Mouse (Mus musculus): ENCODE measurements around the gene Rnf207.

Gene Rnf207

GRCm38 (mm10) chr4:152294188-152294929 lies 24.4 kb downstream of the Rnf207 start:
- no peak for DNase-seq (ENCODE audit: low spot score)

DNA sequence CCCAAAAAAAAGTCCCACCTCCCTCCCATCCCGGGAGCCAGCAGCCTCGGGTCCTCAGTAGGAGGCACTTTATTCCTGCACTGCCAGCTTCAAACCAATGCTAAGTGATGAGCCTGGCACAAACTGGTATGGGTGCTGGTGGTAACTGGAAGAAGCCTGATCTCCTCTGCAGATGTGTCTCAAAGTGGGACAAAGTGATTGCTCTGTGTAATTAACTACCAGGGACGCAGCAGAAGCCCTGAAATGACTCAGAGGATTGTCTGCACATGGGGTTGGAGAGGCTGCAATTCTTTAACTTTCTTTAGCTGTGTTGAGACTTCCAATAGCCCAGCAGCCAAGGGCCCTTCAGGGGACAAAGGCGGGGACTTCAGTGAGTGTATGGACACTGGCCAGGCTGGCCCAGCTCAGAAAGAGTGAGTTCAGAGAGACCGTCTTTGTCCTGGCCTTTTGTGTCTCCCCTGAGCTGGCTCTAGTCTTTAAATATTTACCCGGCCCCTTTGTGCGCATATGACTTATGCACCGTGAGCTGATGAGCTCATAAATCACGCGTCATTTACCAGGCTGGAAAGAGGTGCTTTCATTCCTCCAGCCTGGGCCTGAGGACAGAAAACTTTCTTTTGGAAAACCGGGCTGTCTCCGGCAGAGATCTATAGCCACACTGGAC lies 26.6 kb downstream of the Rnf207 start:
- no peak for DNase-seq (ENCODE audit: low spot score)

- no peak for DNase-seq (ENCODE audit: low spot score)
These were observed 27.2 kb downstream of the Rnf207 start, which contains the start of gene Hes3 for GRCm38 (mm10) chr4:152291562-152291961. Hes3 (minus strand) TSS chr4:152291662.

GRCm38 (mm10) chr4:152290991-152291390 lies 27.8 kb downstream of the Rnf207 start:
- DNase-seq (ENCODE audit: low spot score): no peak

- no peak for DNase-seq (ENCODE audit: low spot score)
These were observed 28.4 kb downstream of the Rnf207 start for GRCm38 (mm10) chr4:152290385-152290784.

DNA sequence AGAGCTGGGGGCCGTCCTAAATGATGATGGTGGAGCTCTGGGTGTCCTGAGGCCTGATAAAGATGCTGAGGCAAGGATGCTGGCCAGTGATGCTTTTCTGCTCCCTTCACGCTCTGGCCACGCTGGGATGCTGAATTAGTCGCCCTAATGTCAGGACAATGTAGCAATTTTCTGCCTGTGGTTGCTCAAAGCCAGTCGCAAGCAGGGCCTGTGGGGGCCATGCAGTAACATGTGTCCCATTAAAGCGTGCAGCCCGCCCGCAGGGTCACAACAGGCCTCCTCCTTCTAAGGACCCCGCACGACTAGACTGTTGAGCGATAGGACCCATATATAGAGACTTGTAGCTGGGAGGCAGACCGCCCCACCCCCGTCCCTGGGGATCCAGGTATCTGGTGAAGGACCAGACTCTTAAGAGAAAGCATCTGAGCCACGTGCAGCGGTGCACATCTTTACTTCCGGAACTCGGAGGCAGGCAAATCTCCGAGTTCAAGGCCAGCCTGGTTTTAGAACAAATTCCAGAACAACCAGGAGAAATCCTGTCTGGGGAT lies 30.3 kb downstream of the Rnf207 start:
- no peak for DNase-seq (ENCODE audit: low spot score)

DNA sequence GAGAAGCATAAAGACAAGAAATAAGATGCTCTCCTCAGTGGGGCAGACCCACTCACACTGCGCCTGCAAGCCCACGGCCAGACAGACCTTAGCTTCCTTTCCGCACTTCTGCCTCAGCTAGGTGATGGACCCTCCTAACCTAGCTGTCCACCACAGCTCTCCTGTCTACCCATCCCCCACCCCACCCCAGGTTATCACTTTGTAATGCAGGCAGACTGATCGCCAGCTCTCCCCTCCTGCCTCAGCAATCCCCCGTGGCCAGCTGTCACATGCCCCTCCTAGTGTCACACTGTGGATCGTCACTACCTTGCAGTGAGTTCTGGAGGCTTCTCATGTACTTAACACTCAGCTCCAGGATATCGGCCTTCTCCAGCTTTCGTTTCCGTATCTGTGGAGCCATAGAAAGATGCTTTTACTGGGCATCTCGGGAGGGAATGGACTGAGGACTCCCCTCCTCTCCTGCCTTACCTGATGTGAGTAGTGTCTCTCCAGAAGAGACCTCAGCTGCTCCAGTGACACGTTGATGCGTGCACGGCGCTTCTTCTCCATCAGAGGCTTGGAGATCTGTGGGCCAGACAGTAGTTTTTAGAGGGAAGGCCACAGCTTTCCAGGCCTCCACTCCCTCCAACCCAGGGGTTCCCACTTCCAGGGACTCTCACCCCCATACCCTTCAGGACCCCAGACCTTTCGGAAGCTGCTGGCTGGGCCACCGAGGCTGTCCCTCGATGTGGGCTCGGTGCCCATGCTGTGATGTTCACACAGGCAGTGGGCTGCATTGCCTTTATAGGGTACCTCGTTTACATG lies 31.3 kb downstream of the Rnf207 start:
- DNase-seq (ENCODE audit: low spot score): no peak

DNA sequence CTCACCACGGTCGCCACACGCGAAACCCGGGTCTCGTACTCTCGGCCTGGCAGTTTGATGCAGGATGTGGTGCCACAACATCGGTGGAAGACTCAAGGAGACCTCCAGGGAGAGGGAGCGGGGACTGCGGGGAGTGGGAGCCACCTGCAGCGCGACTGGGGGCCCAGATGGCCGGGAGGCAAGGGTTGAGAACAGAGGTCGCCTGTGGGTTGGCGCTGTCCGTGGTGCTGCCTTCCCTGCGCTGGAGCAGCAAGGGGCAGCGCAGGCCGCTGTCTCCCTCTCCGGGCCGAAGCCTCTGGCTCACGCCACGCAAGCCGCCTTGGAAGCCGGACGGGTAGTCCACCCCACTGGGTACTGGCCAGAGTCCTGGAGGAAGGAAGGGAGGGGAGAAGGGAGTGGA lies 31.9 kb downstream of the Rnf207 start:
- DNase-seq (ENCODE audit: low spot score): no peak

- no peak for DNase-seq (ENCODE audit: low spot score)
These were observed 32.6 kb downstream of the Rnf207 start for GRCm38 (mm10) chr4:152286183-152286582.

DNA sequence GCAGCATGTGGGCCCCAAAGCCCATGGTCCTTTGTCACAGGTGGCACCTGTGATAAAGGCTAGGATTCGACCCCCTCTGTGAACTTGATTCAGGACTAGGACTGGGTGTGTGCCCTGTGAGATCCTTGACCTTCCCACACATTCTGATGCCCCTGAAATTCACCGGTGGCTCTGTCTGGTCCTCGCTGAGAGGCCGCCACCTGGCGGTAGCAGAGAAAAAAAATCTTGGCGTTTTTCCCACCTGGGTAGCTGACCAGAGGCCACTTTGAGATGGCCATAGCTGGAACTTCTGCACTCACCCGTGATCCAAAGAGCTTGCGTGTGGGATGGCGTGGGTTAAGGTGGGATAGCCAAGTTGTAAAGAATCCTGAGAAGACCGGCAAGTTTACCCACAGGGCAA lies 33.3 kb downstream of the Rnf207 start:
- peak; percentile 76 for DNase-seq (ENCODE audit: low spot score)

GRCm38 (mm10) chr4:152283186-152283950 lies 35.4 kb downstream of the Rnf207 start:
- peak; percentile 81 for DNase-seq (ENCODE audit: low spot score)

- DNase-seq (ENCODE audit: low spot score): no peak
These were observed 36.1 kb downstream of the Rnf207 start for GRCm38 (mm10) chr4:152282721-152283120.

GRCm38 (mm10) chr4:152281601-152282000 lies 37.2 kb downstream of the Rnf207 start:
- DNase-seq (ENCODE audit: low spot score): no peak

DNA sequence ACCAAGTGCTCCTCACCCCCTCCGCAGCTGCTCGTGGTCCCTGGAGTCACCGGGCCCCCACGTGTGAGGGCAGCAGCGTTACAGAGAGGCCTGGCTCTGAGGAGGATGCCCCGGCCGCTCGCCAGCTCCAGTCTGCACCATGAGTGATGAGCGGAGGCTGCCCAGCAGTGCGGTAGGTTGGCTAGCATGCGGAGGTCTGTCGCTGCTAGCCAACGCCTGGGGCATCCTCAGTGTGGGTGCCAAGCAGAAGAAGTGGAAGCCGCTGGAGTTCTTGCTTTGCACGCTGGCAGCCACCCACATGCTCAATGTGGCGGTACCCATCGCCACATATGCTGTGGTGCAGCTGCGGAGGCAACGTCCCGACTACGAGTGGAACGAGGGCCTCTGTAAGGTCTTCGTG lies 39.8 kb downstream of the Rnf207 start:
- no peak for DNase-seq (ENCODE audit: low spot score)

- DNase-seq (ENCODE audit: low spot score): no peak
These were observed 40.9 kb downstream of the Rnf207 start for GRCm38 (mm10) chr4:152277916-152278315.

DNA sequence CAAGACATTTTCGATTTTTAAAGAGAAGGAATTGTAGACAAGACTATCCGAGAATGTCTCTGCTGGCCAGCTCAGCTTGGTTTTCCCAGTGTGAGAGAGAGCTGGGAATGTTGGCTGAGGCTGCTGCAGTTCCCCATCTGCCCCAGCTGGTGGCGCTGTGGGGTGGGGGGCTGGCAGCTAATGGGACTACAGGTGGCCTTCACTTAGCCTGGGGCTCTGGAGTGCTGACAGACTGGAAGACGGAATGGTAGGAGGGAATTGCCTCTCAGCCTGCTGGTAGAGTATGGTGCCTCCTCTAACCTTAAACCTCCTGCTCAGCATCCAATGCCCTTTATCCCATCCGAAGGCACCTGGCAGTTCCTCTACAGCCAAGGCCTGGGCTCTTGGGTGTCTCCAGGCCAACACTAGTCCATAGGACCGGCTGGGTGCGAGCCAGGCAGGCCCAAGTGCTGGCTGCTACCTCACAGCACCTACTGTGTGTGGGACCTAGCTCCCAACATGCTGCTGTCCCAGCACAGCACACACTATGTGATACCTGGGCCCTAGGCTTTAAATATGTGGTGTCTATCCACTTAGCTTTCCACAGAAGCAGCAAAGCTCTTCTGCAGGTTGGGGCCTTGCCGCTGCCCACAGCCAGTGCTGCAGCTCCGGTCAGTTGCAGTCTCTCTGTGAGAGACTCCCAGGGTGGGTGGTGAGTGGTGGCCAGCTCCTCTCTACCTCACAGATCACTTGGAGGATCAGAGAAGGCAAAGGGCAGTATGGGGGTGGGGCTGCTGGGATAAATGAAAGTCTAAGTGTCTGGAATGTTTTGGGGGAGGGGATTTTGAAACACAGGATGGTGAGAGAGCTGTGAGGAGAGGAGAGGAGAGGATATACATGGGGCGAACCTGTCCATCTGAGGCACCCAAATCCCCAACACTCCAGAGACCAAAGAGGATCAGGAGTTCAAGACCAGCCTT lies 42.1 kb downstream of the Rnf207 start:
- DNase-seq (ENCODE audit: low spot score): no peak

DNA sequence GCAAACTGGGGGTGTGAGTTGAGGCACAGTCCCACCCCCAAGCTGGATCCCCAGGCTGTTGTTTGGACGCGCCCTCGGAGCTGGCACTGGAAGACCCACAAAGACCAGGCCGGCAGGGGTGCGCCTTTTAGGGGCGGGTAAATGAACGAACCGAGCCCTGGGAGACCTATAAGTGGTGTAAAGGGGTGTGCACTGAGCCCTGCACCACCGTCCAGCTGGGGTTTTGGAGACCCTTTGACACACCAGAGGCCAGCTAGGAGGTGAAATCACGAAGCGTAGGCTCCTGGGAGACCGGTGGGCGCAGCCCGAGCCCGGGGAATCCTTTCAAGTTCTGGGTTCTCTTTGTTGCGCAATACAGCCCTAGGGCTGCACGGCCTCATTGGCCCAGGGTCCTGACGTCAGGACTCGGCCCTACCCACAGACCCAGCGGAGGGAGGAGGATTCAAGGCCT lies 44.1 kb downstream of the Rnf207 start:
- DNase-seq (ENCODE audit: low spot score): peak; percentile 31

GRCm38 (mm10) chr4:152273621-152274236 lies 45.1 kb downstream of the Rnf207 start, which contains the start of gene Gpr153:
Gpr153 (plus strand) TSS chr4:152274232.
- no peak for DNase-seq (ENCODE audit: low spot score)

GRCm38 (mm10) chr4:152273191-152273590 lies 45.6 kb downstream of the Rnf207 start:
- no peak for DNase-seq (ENCODE audit: low spot score)
